Mouse (Mus musculus): ENCODE results near the gene Gm20605. TPM values are rescaled to one million over a fixed set of nuclear protein-coding genes. Genes with fewer than 3 reads are reported as not detected.

Gene Gm20605
- polyA plus RNA-seq, 1 experiment from 2014 or later, result 5.3 TPM

DNA sequence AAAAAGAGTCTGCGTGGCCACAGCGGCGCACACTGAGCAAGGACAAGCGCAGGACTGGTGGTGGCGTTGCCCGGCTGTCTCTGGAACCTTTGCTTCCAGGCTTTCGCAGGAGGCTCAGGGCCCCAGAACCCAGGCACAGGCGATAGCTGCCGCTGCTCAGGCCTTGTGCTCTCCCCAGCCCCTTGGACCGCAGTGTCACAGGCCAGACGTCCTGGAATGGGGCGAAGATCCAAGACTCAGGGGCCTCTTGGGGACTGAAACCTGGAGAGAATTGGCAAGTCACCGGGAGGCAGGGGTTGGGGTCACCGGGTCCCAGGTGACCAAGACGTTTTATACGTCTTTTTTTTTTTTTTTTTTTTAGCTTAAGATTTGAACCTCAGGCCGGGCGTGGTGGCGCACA, 15.5 kb downstream of the Gm20605 start:
- DNase-seq (ENCODE audit: low spot score) (no peak), ATAC-seq (ENCODE audit: low FRiP score) (no peak)
- peaks cover 37% of the 10 kb centered on the region for H3K27me3 ChIP-seq (ENCODE audit: control insufficient read depth, insufficient read depth, low read length)
- H3K4me3 ChIP-seq (replicated peaks; ENCODE audit: low read length), result no peak overlapping the region
- no peak overlapping the region for H3K4me2 ChIP-seq (replicated peaks)
- 37% methylated on average over 19 of the region's 19 CpGs for WGBS
- no peak overlapping the region for H3K27ac ChIP-seq
- peaks cover 31% of the 10 kb centered on the region for H3K36me3 ChIP-seq (replicated peaks; ENCODE audit: control insufficient read depth, insufficient read depth)
- H3K4me1 ChIP-seq (replicated peaks; ENCODE audit: control insufficient read depth, insufficient read depth, low read length), result peaks cover 6% of the 10 kb centered on the region; the same call in 1 of the 2 replicates
- H3K9me3 ChIP-seq (ENCODE audit: control insufficient read depth, low read length), result no peaks in the 10 kb centered on the region
- no peak overlapping the region for H3K9ac ChIP-seq

GRCm38 (mm10) chr5:137645091-137645651, 16.2 kb downstream of the Gm20605 start:
- WGBS, result 3% methylated on average over 44 of the region's 44 CpGs
- H3K27ac ChIP-seq, result no peak overlapping the region
- H3K9me3 ChIP-seq (ENCODE audit: control insufficient read depth, low read length), result no peaks in the 10 kb centered on the region
- 0 out of 2 replicates have a peak, but pooled peaks have one; percentile 38 for ATAC-seq (ENCODE audit: low FRiP score)
- peak overlapping the region; percentile 15 for H3K4me3 ChIP-seq (replicated peaks; ENCODE audit: low read length)
- peaks cover 24% of the 10 kb centered on the region for H3K36me3 ChIP-seq (replicated peaks; ENCODE audit: control insufficient read depth, insufficient read depth)
- H3K27me3 ChIP-seq (ENCODE audit: control insufficient read depth, insufficient read depth, low read length), result peaks cover 37% of the 10 kb centered on the region
- peaks cover 6% of the 10 kb centered on the region; the same call in 1 of the 2 replicates for H3K4me1 ChIP-seq (replicated peaks; ENCODE audit: control insufficient read depth, insufficient read depth, low read length)
- H3K9ac ChIP-seq, result no peak overlapping the region
- H3K4me2 ChIP-seq (replicated peaks), result peak overlapping the region; percentile 43
- DNase-seq (ENCODE audit: low spot score), result no peak

- no peak within 1 kb of the TSS for H3K27ac ChIP-seq
- 20% methylated on average over 11 of the region's 11 CpGs for WGBS
- H3K9ac ChIP-seq, result no peak within 1 kb of the TSS
- H3K4me1 ChIP-seq (replicated peaks; ENCODE audit: control insufficient read depth, insufficient read depth, low read length), result peaks cover 6% of the 10 kb centered on the region; the same call in 1 of the 2 replicates
- H3K27me3 ChIP-seq (ENCODE audit: control insufficient read depth, insufficient read depth, low read length), result peaks cover 37% of the 10 kb centered on the region
- H3K9me3 ChIP-seq (ENCODE audit: control insufficient read depth, low read length), result no peaks in the 10 kb centered on the region
- H3K4me3 ChIP-seq (replicated peaks; ENCODE audit: low read length), result peak within 1 kb of the TSS; percentile 15
- peak within 1 kb of the TSS; percentile 43 for H3K4me2 ChIP-seq (replicated peaks)
- ATAC-seq (ENCODE audit: low FRiP score) (no peak), DNase-seq (ENCODE audit: low spot score) (no peak)
- H3K36me3 ChIP-seq (replicated peaks; ENCODE audit: control insufficient read depth, insufficient read depth), result peaks cover 19% of the 10 kb centered on the region
Measured at GRCm38 (mm10) chr5:137645652-137646091, 16.7 kb downstream of the Gm20605 start, which contains the start of gene Irs3. Gene Irs3 (minus strand): TSS chr5:137645714.

DNA sequence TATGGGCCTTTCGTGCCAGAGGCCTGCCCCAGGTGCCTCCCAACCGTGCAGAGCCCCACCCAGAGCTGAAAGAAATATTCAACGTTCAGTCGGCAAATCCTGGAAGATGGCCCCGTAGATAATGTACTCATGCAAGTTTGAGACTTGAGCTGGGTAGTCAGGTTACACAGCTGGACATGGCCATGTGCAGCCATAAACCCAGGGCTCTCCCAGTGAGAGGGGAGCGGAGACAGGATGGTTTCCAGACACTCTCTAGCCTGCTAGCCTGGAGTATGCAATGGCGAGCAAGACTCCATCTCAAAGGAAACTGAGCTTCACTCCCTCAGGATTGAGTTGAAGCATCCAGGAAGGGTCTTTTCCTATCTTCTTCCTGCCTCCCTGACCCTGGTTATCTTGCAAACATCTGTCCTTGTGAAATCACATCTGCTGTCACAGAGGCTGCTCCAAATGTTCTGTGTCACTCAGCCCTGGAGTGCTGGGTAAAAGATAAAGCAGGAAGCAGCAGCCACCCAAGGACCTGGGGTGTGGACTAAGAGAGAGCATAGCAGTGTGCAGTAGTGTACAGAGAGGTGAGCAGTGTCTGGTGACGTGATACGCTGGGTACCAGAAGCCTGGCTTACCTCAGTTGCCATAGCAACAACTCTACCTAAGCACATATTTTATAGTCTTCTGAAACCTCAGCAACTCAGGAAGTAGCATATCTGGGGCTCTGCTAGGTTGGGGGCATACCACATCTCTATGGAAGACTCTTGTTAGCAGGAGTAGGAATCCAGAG, 19.0 kb downstream of the Gm20605 start:
- Histone ChIP-seq H3K4me1 (replicated peaks; ENCODE audit: control insufficient read depth, insufficient read depth, low read length) (peaks cover 6% of the 10 kb centered on the region; the same call in 1 of the 2 replicates), H3K4me2 (replicated peaks) (no peak overlapping the region), H3K4me3 (replicated peaks; ENCODE audit: low read length) (no peak overlapping the region), H3K36me3 (replicated peaks; ENCODE audit: control insufficient read depth, insufficient read depth) (peaks cover 16% of the 10 kb centered on the region; the same call in 1 of the 2 replicates), H3K27me3 (ENCODE audit: control insufficient read depth, insufficient read depth, low read length) (peaks cover 37% of the 10 kb centered on the region), H3K9ac (no peak overlapping the region), H3K27ac (no peak overlapping the region), H3K9me3 (ENCODE audit: control insufficient read depth, low read length) (no peaks in the 10 kb centered on the region)
- DNase-seq (ENCODE audit: low spot score) (no peak), ATAC-seq (ENCODE audit: low FRiP score) (no peak; the same call in 1 of the 2 replicates)
- WGBS, result 73% methylated on average over 9 of the region's 9 CpGs

GRCm38 (mm10) chr5:137649251-137649650, 20.3 kb downstream of the Gm20605 start:
- WGBS, result 25% methylated on average over 4 of the region's 4 CpGs
- Histone ChIP-seq H3K27me3 (ENCODE audit: control insufficient read depth, insufficient read depth, low read length) (peaks cover 28% of the 10 kb centered on the region), H3K27ac (no peak overlapping the region), H3K4me3 (replicated peaks; ENCODE audit: low read length) (no peak overlapping the region), H3K4me2 (replicated peaks) (no peak overlapping the region), H3K9ac (no peak overlapping the region), H3K9me3 (ENCODE audit: control insufficient read depth, low read length) (no peaks in the 10 kb centered on the region), H3K36me3 (replicated peaks; ENCODE audit: control insufficient read depth, insufficient read depth) (peaks cover 24% of the 10 kb centered on the region), H3K4me1 (replicated peaks; ENCODE audit: control insufficient read depth, insufficient read depth, low read length) (peaks cover 6% of the 10 kb centered on the region; the same call in 1 of the 2 replicates)
- DNase-seq (ENCODE audit: low spot score) (no peak), ATAC-seq (ENCODE audit: low FRiP score) (no peak)

DNA sequence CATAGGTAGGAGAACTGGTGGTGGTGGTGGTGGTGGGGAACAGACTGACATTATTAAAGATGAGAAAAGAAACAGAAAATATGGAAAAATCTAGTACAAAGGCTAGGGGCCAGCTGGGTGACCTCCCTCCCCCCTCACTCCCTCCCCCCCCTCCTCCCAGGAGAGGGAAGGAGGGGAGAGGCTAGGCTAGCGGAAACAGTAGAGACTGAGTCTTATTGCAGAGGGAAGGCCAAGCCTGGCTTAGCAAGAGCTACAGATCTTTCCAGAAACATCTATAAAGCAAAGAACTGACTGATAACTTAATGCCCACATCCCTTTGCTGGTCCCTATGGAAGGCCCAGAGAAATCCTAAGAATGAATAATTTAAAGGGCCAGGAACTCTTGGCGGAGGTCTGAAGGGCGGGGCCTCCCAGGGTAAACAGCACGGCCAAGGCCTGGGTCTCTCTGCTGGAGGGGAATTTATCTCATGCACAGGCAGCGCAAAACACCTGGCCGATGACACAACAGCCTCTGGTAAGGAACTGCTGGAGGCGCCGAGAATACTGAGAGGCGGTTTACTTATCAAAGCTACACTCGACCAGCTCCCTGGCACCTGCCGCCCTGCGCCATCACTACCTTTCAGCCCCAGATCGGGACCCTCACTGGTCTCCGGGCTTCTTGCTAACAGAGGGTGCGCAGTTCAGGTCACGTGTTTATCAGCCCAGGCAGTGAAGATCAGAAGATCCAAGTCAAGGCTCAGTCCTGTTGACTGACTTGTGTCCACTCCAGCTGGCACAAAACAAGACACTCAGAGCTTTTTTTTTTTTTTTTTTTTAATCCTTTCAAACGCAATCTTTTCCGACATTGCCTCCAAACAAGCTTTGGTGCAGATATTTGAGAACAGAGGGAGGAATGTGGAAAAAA, 20.9 kb downstream of the Gm20605 start:
- Histone ChIP-seq H3K27ac (no peak overlapping the region), H3K27me3 (ENCODE audit: control insufficient read depth, insufficient read depth, low read length) (peaks cover 22% of the 10 kb centered on the region), H3K9ac (peak overlapping the region; percentile 35; the same call in 1 of the 2 replicates), H3K4me1 (replicated peaks; ENCODE audit: control insufficient read depth, insufficient read depth, low read length) (peaks cover 5% of the 10 kb centered on the region; the same call in 1 of the 2 replicates), H3K4me2 (replicated peaks) (0 out of 2 replicates have a peak overlapping the region, but pooled peaks have one; percentile 5), H3K4me3 (replicated peaks; ENCODE audit: low read length) (no peak overlapping the region), H3K9me3 (ENCODE audit: control insufficient read depth, low read length) (no peaks in the 10 kb centered on the region), H3K36me3 (replicated peaks; ENCODE audit: control insufficient read depth, insufficient read depth) (peaks cover 27% of the 10 kb centered on the region)
- ATAC-seq (ENCODE audit: low FRiP score), result no peak
- WGBS, result 14% methylated on average over 18 of the region's 18 CpGs
- no peak for DNase-seq (ENCODE audit: low spot score)

- Histone ChIP-seq H3K4me2 (replicated peaks) (no peak overlapping the region), H3K27ac (no peak overlapping the region), H3K27me3 (ENCODE audit: control insufficient read depth, insufficient read depth, low read length) (no peaks in the 10 kb centered on the region), H3K4me1 (replicated peaks; ENCODE audit: control insufficient read depth, insufficient read depth, low read length) (no peaks in the 10 kb centered on the region; the same call in 1 of the 2 replicates), H3K9ac (no peak overlapping the region), H3K9me3 (ENCODE audit: control insufficient read depth, low read length) (no peaks in the 10 kb centered on the region), H3K4me3 (replicated peaks; ENCODE audit: low read length) (no peak overlapping the region), H3K36me3 (replicated peaks; ENCODE audit: control insufficient read depth, insufficient read depth) (peaks cover 37% of the 10 kb centered on the region)
- ATAC-seq (ENCODE audit: low FRiP score), result 0 out of 2 replicates have a peak, but pooled peaks have one; percentile 45
- 26% methylated on average over 3 of the region's 3 CpGs for WGBS
- DNase-seq (ENCODE audit: low spot score), result peak; percentile 76
Measured at GRCm38 (mm10) chr5:137652474-137652873, 23.5 kb downstream of the Gm20605 start.

- H3K36me3 ChIP-seq (replicated peaks; ENCODE audit: control insufficient read depth, insufficient read depth), result peaks cover 41% of the 10 kb centered on the region
- WGBS, result 94% methylated on average over 10 of the region's 10 CpGs
- H3K27me3 ChIP-seq (ENCODE audit: control insufficient read depth, insufficient read depth, low read length), result no peaks in the 10 kb centered on the region
- H3K27ac ChIP-seq, result no peak overlapping the region
- no peak overlapping the region for H3K4me3 ChIP-seq (replicated peaks; ENCODE audit: low read length)
- no peak overlapping the region for H3K4me2 ChIP-seq (replicated peaks)
- ATAC-seq (ENCODE audit: low FRiP score) (no peak), DNase-seq (ENCODE audit: low spot score) (no peak)
- H3K9ac ChIP-seq, result no peak overlapping the region
- no peaks in the 10 kb centered on the region for H3K9me3 ChIP-seq (ENCODE audit: control insufficient read depth, low read length)
- H3K4me1 ChIP-seq (replicated peaks; ENCODE audit: control insufficient read depth, insufficient read depth, low read length), result no peaks in the 10 kb centered on the region; the same call in 1 of the 2 replicates
Measured at GRCm38 (mm10) chr5:137653366-137653765, 24.4 kb downstream of the Gm20605 start.

All from hindbrain, embryonic 14.5 days (tissue).